Mouse (Mus musculus) heart, embryonic 11.5 days (tissue): Measurements from ENCODE around the gene Zfp704. TPM values are rescaled to one million over a fixed set of nuclear protein-coding genes. Genes with fewer than 3 reads are reported as not detected.

ENCODE experiments used
- ATAC-seq: fragments of 200-750 bp; cut with Nextera tagmentation; replicated peaks from 2 replicates; pipeline ENCODE4 v1.8.0; 2017; ENCODE audit warnings: moderate library complexity; ENCODE audit not compliant: insufficient number of reproducible peaks, low FRiP score, low TSS enrichment
- H3K27ac ChIP-seq: fragments of 300-500 bp; sonication (generic); 2 replicates; pipeline ENCODE4 v1.5.1; 2014; ENCODE audit warnings: mild to moderate bottlenecking, low read depth, low read length
- H3K27me3 ChIP-seq: fragments of 300-500 bp; sonication (generic); 2 replicates; pipeline ENCODE4 v1.6.1; 2014; ENCODE audit warnings: mild to moderate bottlenecking, low read length, mixed read lengths; ENCODE audit not compliant: control insufficient read depth, insufficient read depth
- H3K36me3 ChIP-seq: fragments of 300-500 bp; sonication (generic); 2 replicates; pipeline ENCODE4 v1.6.1; 2014; ENCODE audit warnings: mild to moderate bottlenecking, low read length, moderate library complexity, mixed read lengths; ENCODE audit not compliant: control insufficient read depth, insufficient read depth
- H3K4me1 ChIP-seq: fragments of 300-500 bp; sonication (generic); 2 replicates; pipeline ENCODE4 v1.6.1; 2014; ENCODE audit warnings: low read length; ENCODE audit not compliant: control insufficient read depth, insufficient read depth
- H3K4me2 ChIP-seq: fragments of 300-500 bp; sonication (generic); 2 replicates; pipeline ENCODE4 v1.6.1; 2014; ENCODE audit warnings: mild to moderate bottlenecking, moderate library complexity
- H3K4me3 ChIP-seq: fragments of 300-500 bp; sonication (generic); 2 replicates; pipeline ENCODE4 v1.5.1; 2014; ENCODE audit warnings: low read depth, low read length
- H3K9ac ChIP-seq: fragments of 300-500 bp; sonication (generic); 2 replicates; pipeline ENCODE4 v1.6.1; 2014; ENCODE audit warnings: mild to moderate bottlenecking, low read depth, low read length, moderate library complexity
- H3K9me3 ChIP-seq: fragments of 300-500 bp; sonication (generic); replicated peaks from 2 replicates; pipeline ENCODE4 v1.6.1; 2016; ENCODE audit warnings: low read length; ENCODE audit not compliant: control insufficient read depth
- WGBS: fragments of 180-500 bp; shearing (Covaris S2); extraction: QIAGEN DNeasy Blood & Tissue Kit; methylation state at CpG from one replicate; pipeline ENCODE4 v1.1.7; 2014; ENCODE audit not compliant: insufficient replicate concordance; 5-methylcytosine and 5-hydroxymethylcytosine counted together
- polyA plus RNA-seq: library from polyadenylated mRNA; unstranded; fragments of >200 nt; fragmentation: Nextera tagmentation; extraction: Ambion mirVana; gene quantifications from 2 replicates; pipeline ENCODE4 v1.2.1, GENCODE M21; 2014

Gene Zfp704
- polyA plus RNA-seq, 1 experiment from 2014 or later = 7.9 TPM

GRCm38 (mm10) chr3:9461660-9462059 is 148.2 kb downstream of the Zfp704 start:
- ATAC-seq = 0 out of 2 replicates have a peak, but pooled peaks have one; percentile 49

GRCm38 (mm10) chr3:9460284-9460683 is 149.6 kb downstream of the Zfp704 start:
- Histone ChIP-seq H3K4me3 (no peak overlapping the region), H3K27me3 (no peaks in the 10 kb centered on the region), H3K9me3 (no peaks in the 10 kb centered on the region), H3K4me2 (no peak overlapping the region), H3K36me3 (no peaks in the 10 kb centered on the region), H3K27ac (no peak overlapping the region), H3K9ac (no peak overlapping the region), H3K4me1 (no peaks in the 10 kb centered on the region)
- 84% methylated on average over 6 of the region's 6 CpGs for WGBS
- no peak for ATAC-seq

More at GRCm38 (mm10) chr3:9461660-9462059, 148.2 kb downstream of the Zfp704 start:
- no peaks in the 10 kb centered on the region for H3K4me1 ChIP-seq
- no peak overlapping the region for H3K9ac ChIP-seq
- H3K36me3 ChIP-seq = no peaks in the 10 kb centered on the region
- H3K9me3 ChIP-seq = no peaks in the 10 kb centered on the region
- no peaks in the 10 kb centered on the region for H3K27me3 ChIP-seq
- H3K4me3 ChIP-seq = no peak overlapping the region
- WGBS = 71% methylated on average over 5 of the region's 5 CpGs
- no peak overlapping the region for H3K4me2 ChIP-seq
- peak overlapping the region; percentile 59; the same call in 1 of the 2 replicates for H3K27ac ChIP-seq

GRCm38 (mm10) chr3:9456380-9456890 is 153.4 kb downstream of the Zfp704 start:
- Histone ChIP-seq H3K9ac (no peak overlapping the region), H3K9me3 (no peaks in the 10 kb centered on the region), H3K27me3 (no peaks in the 10 kb centered on the region)

GRCm38 (mm10) chr3:9455351-9455750 is 154.5 kb downstream of the Zfp704 start:
- H3K27me3 ChIP-seq = no peaks in the 10 kb centered on the region
- ATAC-seq = no peak
- H3K4me3 ChIP-seq = no peak overlapping the region
- H3K4me2 ChIP-seq = no peak overlapping the region
- H3K27ac ChIP-seq = no peak overlapping the region
- H3K36me3 ChIP-seq = no peaks in the 10 kb centered on the region; the same call in 1 of the 2 replicates
- 91% methylated on average over 5 of the region's 5 CpGs for WGBS
- no peak overlapping the region for H3K9ac ChIP-seq
- no peaks in the 10 kb centered on the region for H3K9me3 ChIP-seq
- H3K4me1 ChIP-seq = peaks cover 3% of the 10 kb centered on the region; the same call in 1 of the 2 replicates

More at GRCm38 (mm10) chr3:9456380-9456890, 153.4 kb downstream of the Zfp704 start:
- Histone ChIP-seq H3K4me2 (no peak overlapping the region), H3K36me3 (no peaks in the 10 kb centered on the region; the same call in 1 of the 2 replicates), H3K27ac (no peak overlapping the region), H3K4me3 (no peak overlapping the region), H3K4me1 (peaks cover 3% of the 10 kb centered on the region; the same call in 1 of the 2 replicates)
- WGBS = 71% methylated on average over 10 of the region's 10 CpGs
- ATAC-seq = no peak

- H3K4me3 ChIP-seq = no peak overlapping the region
- H3K27me3 ChIP-seq = no peaks in the 10 kb centered on the region
- peaks cover 4% of the 10 kb centered on the region for H3K4me1 ChIP-seq
- no peaks in the 10 kb centered on the region for H3K9me3 ChIP-seq
- H3K36me3 ChIP-seq = no peaks in the 10 kb centered on the region; the same call in 1 of the 2 replicates
- no peak overlapping the region for H3K9ac ChIP-seq
- H3K27ac ChIP-seq = no peak overlapping the region
- no peak overlapping the region for H3K4me2 ChIP-seq
- no peak for ATAC-seq
- WGBS = 52% methylated on average over 8 of the region's 8 CpGs
Measured at GRCm38 (mm10) chr3:9454556-9455330, 155.1 kb downstream of the Zfp704 start.

- H3K4me2 ChIP-seq = no peak overlapping the region
- no peaks in the 10 kb centered on the region for H3K9me3 ChIP-seq
- H3K27ac ChIP-seq = no peak overlapping the region
- WGBS = 90% methylated on average over 12 of the region's 12 CpGs
- ATAC-seq = no peak
- peaks cover 11% of the 10 kb centered on the region for H3K4me1 ChIP-seq
- H3K4me3 ChIP-seq = no peak overlapping the region
- H3K9ac ChIP-seq = no peak overlapping the region
- H3K36me3 ChIP-seq = peaks cover 4% of the 10 kb centered on the region
- H3K27me3 ChIP-seq = no peaks in the 10 kb centered on the region
Measured at GRCm38 (mm10) chr3:9450521-9450920, 159.4 kb downstream of the Zfp704 start.

GRCm38 (mm10) chr3:9449261-9450007 is 160.5 kb downstream of the Zfp704 start:
- ATAC-seq = no peak

GRCm38 (mm10) chr3:9448541-9448940 is 161.3 kb downstream of the Zfp704 start:
- H3K4me3 ChIP-seq = no peak overlapping the region
- 90% methylated on average over 5 of the region's 5 CpGs for WGBS
- peaks cover 10% of the 10 kb centered on the region; the same call in 1 of the 2 replicates for H3K4me1 ChIP-seq
- H3K9me3 ChIP-seq = no peaks in the 10 kb centered on the region
- H3K36me3 ChIP-seq = peaks cover 4% of the 10 kb centered on the region
- H3K27me3 ChIP-seq = no peaks in the 10 kb centered on the region
- no peak for ATAC-seq
- H3K27ac ChIP-seq = no peak overlapping the region
- H3K4me2 ChIP-seq = no peak overlapping the region
- no peak overlapping the region for H3K9ac ChIP-seq

More at GRCm38 (mm10) chr3:9449261-9450007, 160.5 kb downstream of the Zfp704 start:
- Histone ChIP-seq H3K27ac (peak overlapping the region; percentile 63), H3K27me3 (no peaks in the 10 kb centered on the region), H3K9ac (no peak overlapping the region), H3K9me3 (no peaks in the 10 kb centered on the region), H3K36me3 (peaks cover 4% of the 10 kb centered on the region), H3K4me2 (no peak overlapping the region), H3K4me3 (no peak overlapping the region), H3K4me1 (peaks cover 8% of the 10 kb centered on the region; the same call in 1 of the 2 replicates)
- WGBS = 46% methylated on average over 7 of the region's 7 CpGs
